Mouse (Mus musculus): Measurements from ENCODE around the gene St7l.
"Not testable (repeated sequence)": the region's sequence is repeated elsewhere in the genome, so short reads cannot be mapped to it uniquely, and the experiment has no call there.

The St7l gene

GRCm38 (mm10) chr3:104863786-104864650 lies at the start of gene St7l, which contains the start of gene Capza1:
TSS of gene St7l (plus strand) at chr3:104864005.
TSS of gene Capza1 (minus strand) at chr3:104864505.
- DNase-seq (ENCODE audit: low spot score in 2 of 2): peak; percentile 77 to 85

GRCm38 (mm10) chr3:104814746-104815145 lies 49.1 kb upstream of the St7l start:
- no peak for DNase-seq (ENCODE audit: low spot score in 2 of 2)

- DNase-seq (ENCODE audit: low spot score in 2 of 2): no peak
Observed at GRCm38 (mm10) chr3:104815346-104815745, 48.5 kb upstream of the St7l start.

GRCm38 (mm10) chr3:104816130-104816529 lies 47.7 kb upstream of the St7l start:
- no peak for DNase-seq (ENCODE audit: low spot score in 2 of 2)

- peak; percentile 28 to 32 for DNase-seq (ENCODE audit: low spot score in 2 of 2)
Observed at GRCm38 (mm10) chr3:104817481-104817990, 46.3 kb upstream of the St7l start.

- DNase-seq (ENCODE audit: low spot score in 2 of 2): peak; percentile 77 to 83
Observed at GRCm38 (mm10) chr3:104817991-104818748, 45.6 kb upstream of the St7l start, which contains the start of gene Mov10. TSS of gene Mov10 (minus strand) at chr3:104818563.

- DNase-seq (ENCODE audit: low spot score in 2 of 2): peak in 1 of 2 experiments; percentile 8
Observed at GRCm38 (mm10) chr3:104818749-104819134, 45.1 kb upstream of the St7l start.

GRCm38 (mm10) chr3:104820426-104820825 lies 43.4 kb upstream of the St7l start:
- DNase-seq (ENCODE audit: low spot score in 2 of 2): no peak

GRCm38 (mm10) chr3:104822413-104822812 lies 41.4 kb upstream of the St7l start:
- no peak for DNase-seq (ENCODE audit: low spot score in 2 of 2)

GRCm38 (mm10) chr3:104835797-104836196 lies 28.0 kb upstream of the St7l start:
- DNase-seq (ENCODE audit: low spot score in 2 of 2): no peak

- no peak for DNase-seq (ENCODE audit: low spot score in 2 of 2)
Observed at GRCm38 (mm10) chr3:104841049-104841448, 22.8 kb upstream of the St7l start.

- DNase-seq (ENCODE audit: low spot score in 2 of 2): no peak
Observed at GRCm38 (mm10) chr3:104846601-104847000, 17.2 kb upstream of the St7l start.

- DNase-seq (ENCODE audit: low spot score in 2 of 2): no peak
Observed at GRCm38 (mm10) chr3:104854465-104854864, 9.3 kb upstream of the St7l start.

- DNase-seq (ENCODE audit: low spot score in 2 of 2): no peak
Observed at GRCm38 (mm10) chr3:104854866-104855265, 8.9 kb upstream of the St7l start.

- DNase-seq (ENCODE audit: low spot score in 2 of 2): peak; percentile 38 to 55
Observed at GRCm38 (mm10) chr3:104856106-104856505, 7.7 kb upstream of the St7l start.

- no peak for DNase-seq (ENCODE audit: low spot score in 2 of 2)
Observed at GRCm38 (mm10) chr3:104858560-104858959, 5.2 kb upstream of the St7l start.

- DNase-seq (ENCODE audit: low spot score in 2 of 2): peak; percentile 78 to 83
Observed at GRCm38 (mm10) chr3:104864651-104865340, 991 bp downstream of the St7l start.

GRCm38 (mm10) chr3:104865341-104865788 lies 1.6 kb downstream of the St7l start:
- DNase-seq (ENCODE audit: low spot score in 2 of 2): no peak

- not testable (repeated sequence) for DNase-seq (ENCODE audit: low spot score in 2 of 2)
Observed at GRCm38 (mm10) chr3:104866674-104867073, 2.9 kb downstream of the St7l start.

- no peak for DNase-seq (ENCODE audit: low spot score in 2 of 2)
Observed at GRCm38 (mm10) chr3:104869611-104870010, 5.8 kb downstream of the St7l start.

- no peak for DNase-seq (ENCODE audit: low spot score in 2 of 2)
Observed at GRCm38 (mm10) chr3:104888585-104888984, 24.8 kb downstream of the St7l start.

- no peak for DNase-seq (ENCODE audit: low spot score in 2 of 2)
Observed at GRCm38 (mm10) chr3:104896141-104896540, 32.3 kb downstream of the St7l start.
